Mouse (Mus musculus) inflammation-experienced regulatory T-cells, adult 6 months (primary cell): Measurements from ENCODE around the gene Olfr1205. TPM values are rescaled to one million over a fixed set of nuclear protein-coding genes. Genes with fewer than 3 reads are reported as not detected.

Experiments used
- ATAC-seq: one replicate; pipeline ENCODE4 v1.8.0; 2017
- polyA plus RNA-seq, 3 experiments: library from polyadenylated mRNA; unstranded; fragments of 100-300 nt; shearing (Covaris generic); gene quantifications; one replicate each; pipeline ENCODE4 v1.2.1; 2017

Gene Olfr1205
- polyA plus RNA-seq, result not detected

DNA sequence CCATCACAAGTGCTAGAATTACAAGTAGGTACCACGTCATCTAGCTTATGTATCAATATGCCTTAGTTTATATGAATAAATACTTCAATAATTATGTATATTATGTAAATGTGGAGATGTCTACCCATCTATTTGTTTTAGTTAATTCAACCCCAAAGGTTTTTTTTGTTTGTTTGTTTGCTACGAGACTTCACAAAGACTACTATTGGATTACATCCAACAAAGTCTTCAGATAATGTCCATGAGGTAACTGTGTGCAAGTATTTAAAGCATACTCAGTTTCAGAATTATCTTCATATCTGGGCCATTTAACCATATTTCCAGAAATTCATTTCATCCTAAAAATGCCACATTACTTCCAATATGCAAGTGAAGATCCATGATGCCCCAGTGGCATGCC is at the start of gene Olfr1205:
Olfr1205 (plus strand) TSS at position 301 of the 400 bp plus-strand sequence.
- no peak for ATAC-seq

DNA sequence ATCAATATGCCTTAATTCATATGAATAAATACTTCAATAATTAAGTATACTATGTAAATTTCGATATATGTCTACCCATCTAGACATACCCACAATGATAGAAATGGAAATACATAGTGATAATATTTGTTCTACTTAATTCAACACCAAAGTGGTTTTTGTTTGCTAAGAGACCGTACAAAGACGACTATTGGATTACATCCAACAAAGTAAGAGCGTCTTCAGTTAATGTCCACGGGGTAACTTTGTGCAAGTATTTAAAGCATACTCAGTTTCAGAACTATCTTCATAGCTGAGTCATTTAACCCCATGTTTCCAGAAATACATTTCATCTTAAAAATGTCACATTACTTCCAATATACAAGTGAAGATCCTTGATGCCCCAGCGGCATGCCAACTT is 36.8 kb upstream of the Olfr1205 start, which contains the start of gene Olfr1201:
Olfr1201 (plus strand) TSS at position 301 of the 400 bp plus-strand sequence.
- ATAC-seq, result no peak

DNA sequence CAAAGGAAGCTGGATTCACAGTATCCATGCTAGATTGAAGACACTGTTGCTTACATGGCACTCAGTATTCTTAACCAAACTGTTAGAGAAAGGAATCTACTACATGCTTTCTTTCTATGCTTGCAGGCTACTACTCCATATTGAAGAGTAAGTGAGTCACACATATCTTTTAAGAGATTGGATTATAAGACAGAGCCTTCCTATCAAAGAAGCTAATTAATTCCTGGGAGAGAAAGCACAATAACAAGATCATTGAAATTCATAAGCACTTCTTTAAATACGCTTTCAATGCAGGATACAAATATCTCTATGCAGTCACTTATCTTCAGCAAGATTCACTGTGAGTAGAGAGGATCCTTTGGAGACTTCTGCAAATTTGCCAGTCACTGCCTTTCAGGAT is 15.3 kb upstream of the Olfr1205 start, which contains the start of gene Olfr1202:
Olfr1202 (plus strand) TSS at position 301 of the 400 bp plus-strand sequence.
- no peak for ATAC-seq

DNA sequence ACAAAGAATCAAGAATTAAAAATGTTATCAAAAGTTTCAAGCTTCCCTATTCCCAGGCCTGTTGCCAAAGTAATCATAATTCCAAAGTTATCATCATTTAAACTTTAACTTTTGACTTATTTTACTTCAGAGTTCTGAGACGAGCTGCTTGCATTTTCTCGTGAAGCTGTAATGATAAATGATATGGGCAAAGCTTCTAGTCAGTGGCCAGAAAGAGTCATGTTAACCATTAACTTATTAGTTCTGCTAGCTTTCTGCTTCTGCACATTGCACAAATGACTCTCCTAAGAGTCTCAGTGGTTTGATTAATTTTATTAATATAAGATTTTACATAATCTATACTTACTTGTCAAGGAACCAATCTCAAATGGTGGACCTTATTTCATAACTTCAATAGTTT is 8.9 kb downstream of the Olfr1205 start:
- no peak for ATAC-seq

GRCm38 (mm10) chr2:88848992-88849391 is 19.5 kb downstream of the Olfr1205 start, which contains the start of gene Olfr1204:
Olfr1204 (plus strand) TSS chr2:88849292.
- ATAC-seq, result no peak

DNA sequence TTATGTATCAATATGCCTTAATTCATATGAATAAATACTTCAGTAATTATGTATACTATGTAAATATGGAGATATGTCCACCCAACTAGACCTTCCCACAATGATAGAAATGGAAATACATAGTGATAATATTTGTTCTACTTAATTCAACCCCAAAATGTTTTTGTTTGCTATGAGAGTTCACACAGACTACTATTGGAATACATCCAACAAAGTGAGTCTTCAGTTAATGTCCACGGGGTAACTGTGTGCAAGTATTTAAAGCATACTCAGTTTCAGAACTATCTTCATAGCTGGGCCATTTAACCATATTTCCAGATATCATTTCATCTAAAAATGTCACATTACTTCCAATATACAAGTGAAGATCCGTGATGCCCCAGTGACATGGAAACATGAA is 33.4 kb downstream of the Olfr1205 start, which contains the start of gene Olfr1206:
Olfr1206 (plus strand) TSS at position 301 of the 400 bp plus-strand sequence.
- no peak for ATAC-seq

Other genes starting within 250 kb of the Olfr1205 start
- gene Olfr1189, start 243.3 kb upstream of the Olfr1205 start, polyA plus RNA-seq, result not detected
- not detected for gene Olfr1191-ps1, start 189.2 kb upstream of the Olfr1205 start, polyA plus RNA-seq
- gene Olfr1192-ps1, start 181.2 kb upstream of the Olfr1205 start, polyA plus RNA-seq, result under 1 TPM in 1 of 3 experiments, not detected in 2; 0.08 TPM
- not detected for gene Olfr1193, start 154.1 kb upstream of the Olfr1205 start, polyA plus RNA-seq
- gene Olfr1195, start 140.6 kb upstream of the Olfr1205 start, polyA plus RNA-seq, result under 1 TPM in 1 of 3 experiments, not detected in 2; 0.14 TPM
- not detected for gene Olfr1196, start 125.1 kb upstream of the Olfr1205 start, polyA plus RNA-seq
- not detected for gene Olfr1197, start 97.4 kb upstream of the Olfr1205 start, polyA plus RNA-seq
- not detected for gene Olfr1198, start 78.4 kb upstream of the Olfr1205 start, polyA plus RNA-seq
- gene Olfr1199, start 69.3 kb upstream of the Olfr1205 start, polyA plus RNA-seq, result not detected
- gene Olfr1200, start 59.2 kb upstream of the Olfr1205 start, polyA plus RNA-seq, result not detected
- gene Olfr1201, start 36.7 kb upstream of the Olfr1205 start, polyA plus RNA-seq, result not detected
- not detected for gene Olfr1202, start 15.2 kb upstream of the Olfr1205 start, polyA plus RNA-seq
- gene Olfr1204, start 19.6 kb downstream of the Olfr1205 start, polyA plus RNA-seq, result not detected
- gene Olfr1206, start 33.5 kb downstream of the Olfr1205 start, polyA plus RNA-seq, result under 1 TPM in 1 of 3 experiments, not detected in 2; 0.62 TPM
- gene Olfr1208, start 72.6 kb downstream of the Olfr1205 start, polyA plus RNA-seq, result not detected
- gene Olfr1209, start 85.4 kb downstream of the Olfr1205 start, polyA plus RNA-seq, result not detected
- gene Olfr1211, start 108.4 kb downstream of the Olfr1205 start, polyA plus RNA-seq, result not detected
- not detected for gene Olfr1212, start 124.2 kb downstream of the Olfr1205 start, polyA plus RNA-seq
- not detected for gene Gm13762, start 150.5 kb downstream of the Olfr1205 start, polyA plus RNA-seq
- not detected for gene Olfr1214, start 162.9 kb downstream of the Olfr1205 start, polyA plus RNA-seq
- not detected for gene Olfr1215, start 177.2 kb downstream of the Olfr1205 start, polyA plus RNA-seq
- not detected for gene Olfr1216, start 188.6 kb downstream of the Olfr1205 start, polyA plus RNA-seq
- gene Olfr1217, start 202.3 kb downstream of the Olfr1205 start, polyA plus RNA-seq, result not detected
- not detected for gene Olfr1218, start 231.4 kb downstream of the Olfr1205 start, polyA plus RNA-seq